Mouse (Mus musculus): ENCODE data around the gene Gm49394.

- TF ChIP-seq CTCF (IDR thresholded peaks at IDR 0.05; ENCODE audit: borderline replicate concordance, extremely low read depth, insufficient read depth, insufficient read length) = no peak
- TF ChIP-seq POLR2A (IDR thresholded peaks at IDR 0.05; ENCODE audit: borderline replicate concordance, extremely low read depth, insufficient read depth, insufficient read length, poor library complexity, severe bottlenecking) = no peak
These were observed 13.7 kb downstream of the Gm49394 start for GRCm38 (mm10) chr7:142656055-142656454.

Measured in brain, embryonic 14.5 days (tissue).